Mouse (Mus musculus): Measurements from ENCODE around the gene Dlg5. TPM values are rescaled to one million over a fixed set of nuclear protein-coding genes. Genes with fewer than 3 reads are reported as not detected.

The Dlg5 gene
- total RNA-seq (2021): 10 to 100 TPM; 64.4 to 70.4 TPM
- long read RNA-seq, experiment 1, partial matches to known transcripts: 4 of 8 reads
- long read RNA-seq, experiment 1, other reads (novel, unspliced or antisense): 4 of 8 reads
- long read RNA-seq, experiment 2, partial matches to known transcripts: 17 of 22 reads
- long read RNA-seq, experiment 2, other reads (novel, unspliced or antisense): 5 of 22 reads

GRCm38 (mm10) chr14:24245177-24246081, at the start of gene Dlg5:
Gene Dlg5 (minus strand): TSS chr14:24245920.
- DNase-seq (ENCODE audit: low spot score in 2 of 2): peak; percentile 52 to 60

GRCm38 (mm10) chr14:24293631-24294030, 47.9 kb upstream of the Dlg5 start:
- no peak for DNase-seq (ENCODE audit: low spot score in 2 of 2)

- no peak for DNase-seq (ENCODE audit: low spot score in 2 of 2)
Observed at GRCm38 (mm10) chr14:24292914-24293313, 47.2 kb upstream of the Dlg5 start, which contains the start of gene E330034G19Rik. Gene E330034G19Rik (plus strand): TSS chr14:24293214.

- no peak for DNase-seq (ENCODE audit: low spot score in 2 of 2)
Observed at GRCm38 (mm10) chr14:24290726-24291125, 45.0 kb upstream of the Dlg5 start.

- DNase-seq (ENCODE audit: low spot score in 2 of 2): no peak
Observed at GRCm38 (mm10) chr14:24286136-24286535, 40.4 kb upstream of the Dlg5 start.

- DNase-seq (ENCODE audit: low spot score in 2 of 2): no peak
Observed at GRCm38 (mm10) chr14:24282276-24282675, 36.6 kb upstream of the Dlg5 start.

GRCm38 (mm10) chr14:24281278-24281677, 35.6 kb upstream of the Dlg5 start:
- no peak for DNase-seq (ENCODE audit: low spot score in 2 of 2)

- no peak for DNase-seq (ENCODE audit: low spot score in 2 of 2)
Observed at GRCm38 (mm10) chr14:24275534-24275933, 29.8 kb upstream of the Dlg5 start.

- DNase-seq (ENCODE audit: low spot score in 2 of 2): no peak
Observed at GRCm38 (mm10) chr14:24273575-24273974, 27.9 kb upstream of the Dlg5 start.

- no peak for DNase-seq (ENCODE audit: low spot score in 2 of 2)
Observed at GRCm38 (mm10) chr14:24269571-24269970, 23.9 kb upstream of the Dlg5 start.

- DNase-seq (ENCODE audit: low spot score in 2 of 2): no peak
Observed at GRCm38 (mm10) chr14:24262915-24263314, 17.2 kb upstream of the Dlg5 start.

GRCm38 (mm10) chr14:24262382-24262781, 16.7 kb upstream of the Dlg5 start:
- DNase-seq (ENCODE audit: low spot score in 2 of 2): no peak

GRCm38 (mm10) chr14:24260391-24260790, 14.7 kb upstream of the Dlg5 start:
- DNase-seq (ENCODE audit: low spot score in 2 of 2): no peak

GRCm38 (mm10) chr14:24255956-24256355, 10.2 kb upstream of the Dlg5 start:
- DNase-seq (ENCODE audit: low spot score in 2 of 2): no peak

- DNase-seq (ENCODE audit: low spot score in 2 of 2): no peak
Observed at GRCm38 (mm10) chr14:24253611-24254202, 8.0 kb upstream of the Dlg5 start.

- no peak for DNase-seq (ENCODE audit: low spot score in 2 of 2)
Observed at GRCm38 (mm10) chr14:24251326-24251725, 5.6 kb upstream of the Dlg5 start.

- DNase-seq (ENCODE audit: low spot score in 2 of 2): no peak
Observed at GRCm38 (mm10) chr14:24249926-24250325, 4.2 kb upstream of the Dlg5 start.

- DNase-seq (ENCODE audit: low spot score in 2 of 2): peak; percentile 7
Observed at GRCm38 (mm10) chr14:24244330-24245176, 1.2 kb downstream of the Dlg5 start.

- no peak for DNase-seq (ENCODE audit: low spot score in 2 of 2)
Observed at GRCm38 (mm10) chr14:24242016-24242415, 3.7 kb downstream of the Dlg5 start.

GRCm38 (mm10) chr14:24240831-24241230, 4.9 kb downstream of the Dlg5 start:
- no peak for DNase-seq (ENCODE audit: low spot score in 2 of 2)

- DNase-seq (ENCODE audit: low spot score in 2 of 2): no peak
Observed at GRCm38 (mm10) chr14:24239651-24240050, 6.1 kb downstream of the Dlg5 start.

Measured in adrenal gland, postnatal 4 days (tissue).